Mouse (Mus musculus) WW6 (cell line): ENCODE measurements around the gene Satb1.

Experiments
- DNase-seq: peaks from one replicate; pipeline ENCODE4 v3.0.0-alpha.2; 2013; ENCODE audit warnings: low read depth, low spot score

The Satb1 gene

GRCm38 (mm10) chr17:51777813-51778212 is 55.3 kb downstream of the Satb1 start:
- no peak for DNase-seq

DNA sequence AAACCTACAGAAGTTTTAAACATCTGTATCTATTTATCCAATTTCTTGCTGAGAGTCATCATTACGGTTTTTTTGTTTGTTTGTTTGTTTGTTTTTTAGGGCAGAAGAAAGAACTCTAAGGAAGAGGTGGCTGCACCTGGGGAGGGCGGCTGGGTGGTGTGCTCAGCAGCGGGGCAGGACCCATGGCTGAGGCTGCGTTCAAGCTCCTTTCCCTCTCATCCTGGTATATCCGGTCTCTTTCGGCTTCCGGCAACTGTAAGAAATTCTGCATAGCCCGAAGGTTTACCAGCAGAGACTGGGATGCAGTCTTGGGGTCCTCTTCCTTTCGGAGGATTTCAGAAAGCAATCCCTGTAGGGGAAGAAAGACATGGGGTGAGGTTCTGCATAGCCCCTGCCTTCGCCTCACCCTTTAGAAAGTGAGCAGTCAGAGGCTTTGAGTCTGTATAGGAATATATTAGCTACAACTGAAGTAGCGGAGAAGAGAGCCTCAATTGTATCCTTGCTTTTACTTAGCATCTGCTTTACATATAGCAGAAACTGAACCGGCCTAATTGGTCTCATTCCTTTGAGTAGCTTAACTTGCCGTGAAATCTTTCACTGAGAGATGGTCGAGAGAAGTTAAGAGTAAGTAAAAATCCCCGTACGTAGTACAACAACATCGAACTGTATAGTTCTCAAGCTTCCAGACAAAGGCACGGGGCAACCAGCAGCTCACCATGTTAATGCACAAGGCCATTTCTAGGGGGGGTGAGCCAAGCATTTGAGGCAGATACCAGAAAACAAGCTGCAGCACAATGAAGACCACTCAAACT is 57.8 kb downstream of the Satb1 start:
- DNase-seq, result no peak

DNA sequence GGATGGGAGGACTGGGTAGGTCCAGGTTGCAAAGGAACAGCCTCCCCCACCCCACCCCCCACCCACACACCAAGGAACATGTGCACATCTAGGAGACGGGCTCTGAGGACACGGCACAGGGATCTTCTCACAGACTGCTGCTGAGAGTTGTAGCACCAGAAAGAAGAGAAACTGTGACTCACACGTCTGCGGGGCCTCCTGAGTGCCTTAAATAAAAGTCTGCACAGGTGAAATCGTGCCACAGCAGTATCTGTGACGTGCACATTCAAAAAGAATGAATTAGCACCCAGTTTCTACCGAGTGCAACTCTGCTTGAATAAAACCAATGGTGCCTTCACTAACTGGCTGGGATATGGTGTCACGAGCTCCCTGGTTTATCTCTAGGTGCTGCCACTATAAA is 69.5 kb downstream of the Satb1 start:
- no peak for DNase-seq

DNA sequence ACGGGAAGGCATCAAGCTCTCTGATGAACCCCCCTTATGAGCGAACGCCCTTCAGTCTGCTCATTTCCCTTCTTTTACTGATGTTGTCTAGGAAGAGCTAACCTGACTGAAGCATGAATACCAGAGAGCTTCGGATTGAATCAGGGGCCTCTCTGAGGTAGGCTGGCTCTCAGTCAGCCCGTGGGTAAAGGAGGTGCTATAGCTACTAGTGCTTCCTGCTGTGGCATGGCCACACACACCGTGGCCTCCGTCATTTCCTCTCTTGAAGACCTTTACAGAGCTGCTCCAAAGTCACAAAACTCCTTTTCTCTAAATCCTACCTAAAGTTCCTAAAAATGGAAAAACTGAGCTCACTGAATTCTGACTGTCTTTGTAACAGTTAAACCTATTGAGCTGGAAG is 70.6 kb downstream of the Satb1 start:
- no peak for DNase-seq

GRCm38 (mm10) chr17:51760997-51761655 is 72.0 kb downstream of the Satb1 start:
- no peak for DNase-seq

- no peak for DNase-seq
Observed at GRCm38 (mm10) chr17:51760251-51760887, 72.7 kb downstream of the Satb1 start.

DNA sequence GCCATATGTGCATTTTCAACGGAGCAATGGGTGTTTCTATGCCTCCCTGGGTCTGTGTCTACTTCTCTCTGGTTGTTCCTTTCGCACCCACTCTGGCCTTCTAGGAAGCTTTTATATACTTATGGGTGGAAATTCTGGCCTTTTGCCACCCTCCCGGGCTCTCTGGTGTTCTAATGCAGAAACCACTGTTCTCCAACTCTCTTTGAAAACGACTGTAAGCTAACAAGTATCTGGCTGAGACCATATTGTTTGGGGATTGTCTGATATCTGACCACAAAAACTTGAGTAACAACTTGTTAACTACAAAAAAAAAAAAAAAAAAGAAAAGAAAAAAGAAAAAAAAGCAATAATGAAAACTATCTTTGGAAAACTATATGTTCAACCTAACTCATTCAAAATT is 73.6 kb downstream of the Satb1 start:
- no peak for DNase-seq

DNA sequence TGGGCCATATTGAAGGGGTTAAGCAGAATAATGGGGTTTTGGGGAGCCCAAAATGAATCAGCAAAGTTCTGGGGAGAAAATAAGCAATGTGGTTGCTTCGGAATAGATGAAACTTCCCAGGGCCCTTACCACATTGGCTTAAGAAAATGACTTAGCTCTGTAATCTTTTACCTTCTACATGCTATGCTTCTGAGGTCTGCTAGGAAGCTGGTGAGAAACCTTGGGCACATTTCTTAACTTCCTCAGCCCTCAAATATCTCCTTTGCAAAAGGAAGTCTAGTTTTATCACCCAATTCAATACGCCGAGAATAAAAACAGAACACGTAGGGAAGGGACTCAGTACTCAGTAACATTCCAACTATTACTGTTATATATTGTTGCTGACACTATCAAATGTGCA is 80.9 kb downstream of the Satb1 start:
- no peak for DNase-seq

- no peak for DNase-seq
Observed at GRCm38 (mm10) chr17:51747204-51747603, 85.9 kb downstream of the Satb1 start.

DNA sequence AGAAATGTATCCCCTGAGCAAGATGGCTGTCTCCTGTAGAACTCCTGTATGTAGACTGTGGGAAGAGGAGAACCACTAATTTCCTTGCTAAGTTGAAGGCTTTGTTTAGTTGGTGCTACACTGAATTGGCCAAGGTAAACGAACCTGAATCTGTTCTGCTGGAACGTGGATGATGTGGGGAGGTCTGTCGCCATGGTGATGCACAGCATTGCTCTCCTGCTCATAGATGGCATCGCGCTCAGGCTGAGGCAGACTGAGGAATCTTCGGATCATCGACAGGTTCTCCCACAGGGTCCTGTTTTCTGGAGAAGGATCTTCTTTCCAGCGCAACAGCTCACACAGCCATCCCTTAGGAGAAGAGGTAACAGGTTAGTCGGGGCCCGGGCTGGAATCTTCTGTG is 90.6 kb downstream of the Satb1 start:
- no peak for DNase-seq

- DNase-seq, result no peak
Observed at GRCm38 (mm10) chr17:51741126-51741525, 92.0 kb downstream of the Satb1 start.

GRCm38 (mm10) chr17:51740246-51740645 is 92.8 kb downstream of the Satb1 start:
- no peak for DNase-seq

- DNase-seq, result no peak
Observed at GRCm38 (mm10) chr17:51724486-51724885, 108.6 kb downstream of the Satb1 start.

GRCm38 (mm10) chr17:51695711-51696110 is 137.4 kb downstream of the Satb1 start:
- no peak for DNase-seq

- DNase-seq, result no peak
Observed at GRCm38 (mm10) chr17:51695271-51695670, 137.8 kb downstream of the Satb1 start.

DNA sequence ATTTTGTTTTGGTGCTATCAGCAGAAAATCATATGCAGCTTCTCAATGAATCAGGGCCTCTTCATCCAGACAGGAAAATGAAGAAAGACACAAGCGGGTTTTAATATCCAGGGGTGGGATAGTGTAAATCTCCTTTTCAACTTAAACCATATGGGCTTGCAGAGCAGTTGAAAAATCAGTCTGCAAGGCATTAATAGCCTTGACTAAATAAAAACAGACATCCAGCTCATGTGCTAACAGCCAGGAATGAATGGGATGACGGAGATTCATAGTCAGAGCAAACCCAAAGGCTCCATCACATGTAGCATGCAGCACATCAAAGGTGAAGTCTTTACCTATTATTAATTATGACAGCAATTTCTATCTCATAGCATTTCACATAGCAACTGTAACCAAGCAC is 142.6 kb downstream of the Satb1 start:
- no peak for DNase-seq

- no peak for DNase-seq
Observed at GRCm38 (mm10) chr17:51687226-51687625, 145.9 kb downstream of the Satb1 start.
